Mouse (Mus musculus): Measurements from ENCODE around the gene Rgl2. TPM values are rescaled to one million over a fixed set of nuclear protein-coding genes. Genes with fewer than 3 reads are reported as not detected.

Rgl2 gene
- polyA plus RNA-seq, 1 experiment from 2014 or later = 39.0 TPM

GRCm38 (mm10) chr17:33969394-33969793, 40.1 kb downstream of the Rgl2 start:
- Histone ChIP-seq H3K4me2 (replicated peaks; ENCODE audit: low read depth, low read length) (no peak overlapping the region), H3K9ac (replicated peaks; ENCODE audit: low read depth) (no peak overlapping the region), H3K4me3 (ENCODE audit: low read depth, low read length) (no peak overlapping the region), H3K36me3 (ENCODE audit: insufficient read depth, low read length) (no peaks in the 10 kb centered on the region), H3K9me3 (ENCODE audit: low read length) (no peaks in the 10 kb centered on the region), H3K4me1 (ENCODE audit: insufficient read depth, low read depth, low read length) (no peaks in the 10 kb centered on the region), H3K27me3 (replicated peaks; ENCODE audit: insufficient read depth, low read length) (no peaks in the 10 kb centered on the region), H3K27ac (ENCODE audit: low read length) (no peak overlapping the region)
- 75% methylated on average over 4 of the region's 4 CpGs for WGBS
- ATAC-seq (no peak), DNase-seq (ENCODE audit: low spot score) (no peak)
- no peak for TF ChIP-seq EP300 (IDR thresholded peaks at IDR 0.05)
- TF ChIP-seq CTCF (IDR thresholded peaks at IDR 0.05) = peak; percentile 45

- Histone ChIP-seq H3K4me2 (replicated peaks; ENCODE audit: low read depth, low read length) (no peak overlapping the region), H3K36me3 (ENCODE audit: insufficient read depth, low read length) (no peaks in the 10 kb centered on the region), H3K9ac (replicated peaks; ENCODE audit: low read depth) (no peak overlapping the region), H3K4me3 (ENCODE audit: low read depth, low read length) (no peak overlapping the region), H3K9me3 (ENCODE audit: low read length) (no peaks in the 10 kb centered on the region), H3K27ac (ENCODE audit: low read length) (no peak overlapping the region), H3K4me1 (ENCODE audit: insufficient read depth, low read depth, low read length) (no peaks in the 10 kb centered on the region), H3K27me3 (replicated peaks; ENCODE audit: insufficient read depth, low read length) (no peaks in the 10 kb centered on the region)
- DNase-seq (ENCODE audit: low spot score) = peak; percentile 67
- ATAC-seq = peak; percentile 46
- 35% methylated on average over 1 of the region's 1 CpGs for WGBS
- TF ChIP-seq CTCF (IDR thresholded peaks at IDR 0.05) (no peak), EP300 (IDR thresholded peaks at IDR 0.05) (no peak)
These were observed 43.3 kb downstream of the Rgl2 start for GRCm38 (mm10) chr17:33972691-33973090.

GRCm38 (mm10) chr17:33973572-33973971, 44.2 kb downstream of the Rgl2 start:
- TF ChIP-seq CTCF (IDR thresholded peaks at IDR 0.05) = no peak
- TF ChIP-seq EP300 (IDR thresholded peaks at IDR 0.05) = no peak
- no peak overlapping the region for H3K4me3 ChIP-seq (ENCODE audit: low read depth, low read length)
- WGBS = 58% methylated on average over 3 of the region's 3 CpGs
- ATAC-seq (no peak), DNase-seq (ENCODE audit: low spot score) (no peak)
- H3K27ac ChIP-seq (ENCODE audit: low read length) = no peak overlapping the region
- H3K4me1 ChIP-seq (ENCODE audit: insufficient read depth, low read depth, low read length) = peaks cover 4% of the 10 kb centered on the region; the same call in 1 of the 2 replicates
- no peak overlapping the region for H3K4me2 ChIP-seq (replicated peaks; ENCODE audit: low read depth, low read length)
- H3K9me3 ChIP-seq (ENCODE audit: low read length) = no peaks in the 10 kb centered on the region
- no peak overlapping the region for H3K9ac ChIP-seq (replicated peaks; ENCODE audit: low read depth)
- no peaks in the 10 kb centered on the region for H3K36me3 ChIP-seq (ENCODE audit: insufficient read depth, low read length)
- H3K27me3 ChIP-seq (replicated peaks; ENCODE audit: insufficient read depth, low read length) = no peaks in the 10 kb centered on the region

- peaks cover 9% of the 10 kb centered on the region; the same call in 1 of the 2 replicates for H3K4me1 ChIP-seq (ENCODE audit: insufficient read depth, low read depth, low read length)
- no peak overlapping the region for H3K27ac ChIP-seq (ENCODE audit: low read length)
- no peaks in the 10 kb centered on the region for H3K36me3 ChIP-seq (ENCODE audit: insufficient read depth, low read length)
- H3K9me3 ChIP-seq (ENCODE audit: low read length) = no peaks in the 10 kb centered on the region
- 0 out of 2 replicates have a peak overlapping the region, but pooled peaks have one; percentile 16 for H3K9ac ChIP-seq (replicated peaks; ENCODE audit: low read depth)
- DNase-seq (ENCODE audit: low spot score) (no peak), ATAC-seq (no peak)
- TF ChIP-seq CTCF (IDR thresholded peaks at IDR 0.05) (no peak), EP300 (IDR thresholded peaks at IDR 0.05) (no peak)
- H3K27me3 ChIP-seq (replicated peaks; ENCODE audit: insufficient read depth, low read length) = no peaks in the 10 kb centered on the region
- WGBS = 2% methylated on average over 57 of the region's 57 CpGs
- H3K4me3 ChIP-seq (ENCODE audit: low read depth, low read length) = peak overlapping the region; percentile 42
- H3K4me2 ChIP-seq (replicated peaks; ENCODE audit: low read depth, low read length) = peak overlapping the region; percentile 82
These were observed 48.7 kb downstream of the Rgl2 start for GRCm38 (mm10) chr17:33977861-33978557.

GRCm38 (mm10) chr17:33978631-33979031, 49.3 kb downstream of the Rgl2 start:
- WGBS = 2% methylated on average over 9 of the region's 17 CpGs
- H3K27me3 ChIP-seq (replicated peaks; ENCODE audit: insufficient read depth, low read length) = no peaks in the 10 kb centered on the region

GRCm38 (mm10) chr17:33979512-33980050, 50.2 kb downstream of the Rgl2 start:
- 46% methylated on average over 6 of the region's 6 CpGs for WGBS
- TF ChIP-seq CTCF (IDR thresholded peaks at IDR 0.05) (no peak), EP300 (IDR thresholded peaks at IDR 0.05) (peak; percentile 68)
- peaks cover 9% of the 10 kb centered on the region; the same call in 1 of the 2 replicates for H3K4me1 ChIP-seq (ENCODE audit: insufficient read depth, low read depth, low read length)
- no peaks in the 10 kb centered on the region for H3K27me3 ChIP-seq (replicated peaks; ENCODE audit: insufficient read depth, low read length)
- ATAC-seq (peak; percentile 16; the same call in 1 of the 2 replicates), DNase-seq (ENCODE audit: low spot score) (peak; percentile 77)
- H3K27ac ChIP-seq (ENCODE audit: low read length) = no peak overlapping the region
- no peak overlapping the region for H3K9ac ChIP-seq (replicated peaks; ENCODE audit: low read depth)
- no peaks in the 10 kb centered on the region for H3K9me3 ChIP-seq (ENCODE audit: low read length)
- no peak overlapping the region for H3K4me3 ChIP-seq (ENCODE audit: low read depth, low read length)
- no peaks in the 10 kb centered on the region for H3K36me3 ChIP-seq (ENCODE audit: insufficient read depth, low read length)
- no peak overlapping the region for H3K4me2 ChIP-seq (replicated peaks; ENCODE audit: low read depth, low read length)

More at GRCm38 (mm10) chr17:33978631-33979031, 49.3 kb downstream of the Rgl2 start:
- Histone ChIP-seq H3K4me2 (replicated peaks; ENCODE audit: low read depth, low read length) (peak overlapping the region; percentile 82), H3K36me3 (ENCODE audit: insufficient read depth, low read length) (no peaks in the 10 kb centered on the region), H3K27ac (ENCODE audit: low read length) (peak overlapping the region; percentile 2; the same call in 1 of the 2 replicates), H3K4me1 (ENCODE audit: insufficient read depth, low read depth, low read length) (peaks cover 9% of the 10 kb centered on the region; the same call in 1 of the 2 replicates), H3K4me3 (ENCODE audit: low read depth, low read length) (peak overlapping the region; percentile 42), H3K9me3 (ENCODE audit: low read length) (no peaks in the 10 kb centered on the region), H3K9ac (replicated peaks; ENCODE audit: low read depth) (0 out of 2 replicates have a peak overlapping the region, but pooled peaks have one; percentile 16)
- TF ChIP-seq EP300 (IDR thresholded peaks at IDR 0.05) = no peak
- TF ChIP-seq CTCF (IDR thresholded peaks at IDR 0.05) = no peak
- ATAC-seq = peak; percentile 65
- peak; percentile 83 for DNase-seq (ENCODE audit: low spot score)
